Mouse (Mus musculus): ENCODE measurements around the gene Lime1.

Lime1 gene

GRCm38 (mm10) chr2:181390136-181390870 lies 10.4 kb downstream of the Lime1 start:
- no peak for DNase-seq (ENCODE audit: extremely low read depth, low read depth, low spot score)

- no peak for DNase-seq (ENCODE audit: extremely low read depth, low read depth, low spot score)
Observed at GRCm38 (mm10) chr2:181391022-181391421, 11.1 kb downstream of the Lime1 start.

DNA sequence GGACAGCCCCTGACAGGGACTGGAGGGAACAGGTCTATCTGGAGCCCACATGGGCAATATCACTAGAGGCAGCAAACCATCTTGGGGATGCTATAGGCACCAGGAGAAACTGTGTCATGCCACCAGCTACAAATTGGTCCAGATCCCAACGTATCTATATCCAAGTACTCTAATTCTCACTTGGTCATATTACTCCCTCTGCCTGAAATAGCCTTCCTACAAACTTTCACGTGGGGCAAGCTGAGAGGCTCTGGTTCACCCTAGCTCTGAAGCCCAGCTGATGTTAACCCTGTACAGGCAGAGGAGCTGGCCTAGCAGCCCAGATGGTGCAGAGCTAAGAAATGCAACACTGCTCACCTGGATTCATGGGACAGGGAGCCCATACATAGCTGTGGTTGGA lies 11.7 kb downstream of the Lime1 start:
- no peak for DNase-seq (ENCODE audit: extremely low read depth, low read depth, low spot score)

GRCm38 (mm10) chr2:181392600-181393213 lies 12.8 kb downstream of the Lime1 start:
- DNase-seq (ENCODE audit: extremely low read depth, low read depth, low spot score) = no peak

DNA sequence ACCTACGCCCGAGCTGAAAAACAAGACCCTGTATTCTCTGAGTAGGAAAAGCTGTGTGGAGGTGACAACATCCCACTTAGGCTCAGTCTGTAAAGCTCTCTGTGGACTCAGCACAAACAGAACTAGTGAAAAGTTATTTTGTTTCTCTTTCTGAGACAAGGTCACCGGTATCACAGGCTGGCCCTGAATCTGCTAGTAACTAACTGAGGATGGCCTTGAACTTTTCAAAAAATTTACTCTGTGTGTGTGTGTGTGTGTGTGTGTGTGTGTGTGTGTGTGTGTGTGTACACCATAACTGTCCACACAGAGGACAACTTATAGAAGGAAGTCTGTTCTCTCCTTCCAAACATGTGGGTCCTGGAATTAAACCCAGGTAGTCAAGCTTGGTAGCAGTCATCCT lies 14.2 kb downstream of the Lime1 start:
- no peak for DNase-seq (ENCODE audit: extremely low read depth, low read depth, low spot score)

DNA sequence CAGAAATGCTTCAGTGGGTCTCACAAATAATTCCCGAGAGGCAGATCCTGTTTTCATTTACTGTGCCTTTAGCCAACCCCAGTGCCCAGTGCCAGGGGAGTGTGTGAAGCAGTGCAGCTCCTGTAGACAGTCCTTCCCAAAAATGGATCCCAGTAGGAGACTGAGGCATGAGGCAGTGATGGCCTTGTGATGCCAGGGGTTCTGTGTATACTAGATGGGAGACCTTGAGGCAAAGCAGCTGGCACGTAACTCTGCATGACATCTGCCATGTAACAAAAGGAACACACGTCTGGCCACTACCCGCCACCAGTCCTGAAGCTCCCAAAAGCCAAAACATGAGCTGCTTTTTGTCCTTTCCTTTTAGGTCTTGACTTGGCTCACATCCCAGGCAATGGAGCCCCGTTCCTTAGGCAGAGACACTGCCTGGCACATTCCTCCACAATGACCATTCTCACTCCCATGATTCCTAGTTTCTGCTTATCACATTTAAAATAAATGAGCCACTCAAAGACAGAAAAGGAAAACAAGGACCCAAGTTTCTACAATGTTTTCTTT lies 17.4 kb downstream of the Lime1 start:
- DNase-seq (ENCODE audit: extremely low read depth, low read depth, low spot score) = no peak

DNA sequence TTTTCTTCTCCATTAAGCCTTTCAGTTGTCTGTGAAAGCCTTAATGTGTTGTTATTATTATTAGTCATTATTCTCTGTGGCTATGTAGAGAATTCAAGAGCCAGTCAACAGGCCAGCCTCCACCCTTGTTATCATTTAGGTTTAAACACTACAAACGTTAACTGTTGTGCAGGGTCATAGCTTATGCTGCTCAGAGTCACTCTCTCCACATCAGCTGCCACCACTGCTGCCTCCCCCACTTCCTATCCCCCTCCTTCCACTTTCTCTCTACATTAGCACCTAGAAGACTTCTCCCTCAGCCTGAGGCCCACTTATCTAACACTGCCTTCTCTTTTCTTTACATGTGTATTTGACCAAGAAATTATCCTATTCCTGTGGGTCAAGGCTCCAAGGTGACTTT lies 21.6 kb downstream of the Lime1 start:
- no peak for DNase-seq (ENCODE audit: extremely low read depth, low read depth, low spot score)

- no peak for DNase-seq (ENCODE audit: extremely low read depth, low read depth, low spot score)
Observed at GRCm38 (mm10) chr2:181403722-181404121, 23.8 kb downstream of the Lime1 start.

DNA sequence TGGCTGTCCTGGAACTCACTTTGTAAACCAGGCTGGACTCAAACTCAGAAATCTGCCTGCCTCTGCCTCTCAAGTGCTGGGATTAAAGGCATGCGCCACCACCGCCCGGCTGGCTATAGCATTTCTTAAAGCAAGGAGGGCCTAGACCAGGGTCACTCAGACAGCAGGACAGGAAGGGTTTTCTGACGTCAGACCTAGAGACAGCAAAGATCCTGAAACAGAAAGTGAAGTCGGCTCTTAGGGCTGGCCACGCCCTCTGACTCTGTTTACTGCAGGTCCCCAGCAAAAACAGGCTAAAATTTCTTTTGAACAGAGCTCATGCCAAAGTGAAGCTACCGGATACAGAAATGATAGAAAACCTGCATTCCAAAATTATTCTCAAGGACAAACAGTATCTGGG lies 29.8 kb downstream of the Lime1 start:
- no peak for DNase-seq (ENCODE audit: extremely low read depth, low read depth, low spot score)

- no peak for DNase-seq (ENCODE audit: extremely low read depth, low read depth, low spot score)
Observed at GRCm38 (mm10) chr2:181410760-181411473, 31.0 kb downstream of the Lime1 start.

DNA sequence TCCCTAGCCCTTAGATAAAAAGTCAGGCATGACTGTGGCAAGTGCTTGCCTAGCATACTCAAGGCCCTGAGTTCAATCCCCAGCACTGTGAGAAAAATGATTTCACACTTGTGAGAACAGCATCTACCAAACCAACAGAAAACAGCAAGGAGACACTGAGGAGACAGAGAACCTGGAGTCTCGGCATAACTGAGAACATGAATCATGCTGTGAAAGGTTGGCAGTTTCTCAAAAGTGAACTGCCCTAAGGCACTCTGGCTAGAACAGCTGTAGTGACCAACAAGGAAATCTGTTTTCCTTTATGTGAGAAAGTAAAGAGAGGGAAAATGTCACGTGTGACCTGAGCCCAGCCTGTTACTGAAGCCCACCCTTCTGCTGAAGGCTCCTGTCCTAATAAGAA lies 33.3 kb downstream of the Lime1 start:
- no peak for DNase-seq (ENCODE audit: extremely low read depth, low read depth, low spot score)

GRCm38 (mm10) chr2:181415945-181416344 lies 36.1 kb downstream of the Lime1 start:
- DNase-seq (ENCODE audit: extremely low read depth, low read depth, low spot score) = no peak

DNA sequence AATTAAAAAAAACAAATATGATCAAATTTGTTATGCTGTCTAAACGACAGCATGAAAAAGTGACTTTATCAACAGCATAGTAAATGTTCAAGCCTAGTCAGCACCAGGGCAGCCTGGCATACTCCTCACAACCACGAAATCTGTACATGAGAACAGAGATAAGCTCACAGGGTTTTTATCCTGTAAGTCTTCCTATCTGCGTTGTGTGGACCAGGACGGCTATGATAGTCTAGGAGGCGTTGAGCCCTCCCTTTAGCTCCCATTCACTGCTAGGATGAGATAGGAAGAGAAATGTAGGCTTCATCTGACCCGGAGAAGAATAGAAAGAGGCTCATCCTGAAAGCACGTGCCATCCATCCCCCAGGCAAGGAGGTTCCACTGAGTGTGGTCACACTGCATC lies 39.5 kb downstream of the Lime1 start:
- no peak for DNase-seq (ENCODE audit: extremely low read depth, low read depth, low spot score)

- DNase-seq (ENCODE audit: extremely low read depth, low read depth, low spot score) = no peak
Observed at GRCm38 (mm10) chr2:181420426-181420825, 40.5 kb downstream of the Lime1 start.

GRCm38 (mm10) chr2:181420903-181421638 lies 41.2 kb downstream of the Lime1 start:
- no peak for DNase-seq (ENCODE audit: extremely low read depth, low read depth, low spot score)

DNA sequence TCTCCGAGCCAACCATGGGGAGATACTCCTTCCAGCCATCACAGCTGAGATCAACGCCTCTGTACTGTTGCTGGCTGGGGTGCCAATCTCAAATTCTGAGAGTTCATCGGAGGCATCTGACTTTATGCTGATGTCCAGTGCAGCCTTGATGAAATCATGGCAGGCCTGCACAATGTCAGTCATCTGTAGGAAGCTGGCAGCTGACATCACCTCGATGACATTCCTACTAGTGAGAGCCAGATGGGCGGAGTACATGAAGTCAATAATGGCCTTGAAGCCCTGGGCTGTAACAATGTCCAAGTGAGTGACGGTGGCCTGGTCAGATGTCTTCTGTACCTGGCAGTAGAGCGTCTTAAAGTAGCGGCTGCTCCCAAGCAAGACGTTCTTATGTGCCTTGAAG lies 44.0 kb downstream of the Lime1 start:
- DNase-seq (ENCODE audit: extremely low read depth, low read depth, low spot score) = no peak

Measured in fat pad, adult 2 months (tissue).